Mouse (Mus musculus) hindbrain, postnatal 0 days (tissue): ENCODE results near the gene Sept12. TPM values are rescaled to one million over a fixed set of nuclear protein-coding genes. Genes with fewer than 3 reads are reported as not detected.

ENCODE experiments used
- ATAC-seq: fragments of 200-750 bp; cut with Nextera tagmentation; 2 replicates; pipeline ENCODE4 v1.8.0; 2017; ENCODE audit warnings: mild to moderate bottlenecking, moderate TSS enrichment, moderate library complexity
- DNase-seq: peaks from one replicate; pipeline ENCODE4 v3.0.0-alpha.2; 2015; ENCODE audit warnings: low spot score
- H3K27ac ChIP-seq: fragments of 300-500 bp; sonication (generic); 2 replicates; pipeline ENCODE4 v1.5.1; 2014; ENCODE audit warnings: mild to moderate bottlenecking
- H3K27me3 ChIP-seq: fragments of 300-500 bp; sonication (generic); 2 replicates; pipeline ENCODE4 v1.6.1; 2014; ENCODE audit warnings: low read length, mixed read lengths; ENCODE audit not compliant: insufficient read depth
- H3K36me3 ChIP-seq: fragments of 300-500 bp; sonication (generic); 2 replicates; pipeline ENCODE4 v1.6.1; 2014; ENCODE audit warnings: low read length, mixed read lengths; ENCODE audit not compliant: insufficient read depth
- H3K4me1 ChIP-seq: fragments of 300-500 bp; sonication (generic); 2 replicates; pipeline ENCODE4 v1.6.1; 2014; ENCODE audit warnings: antibody characterized with exemption, low read length, mixed read lengths; ENCODE audit not compliant: insufficient read depth
- H3K4me2 ChIP-seq: fragments of 300-500 bp; sonication (generic); 2 replicates; pipeline ENCODE4 v1.6.1; 2014; ENCODE audit warnings: low read depth, mild to moderate bottlenecking, low read length, moderate library complexity, mixed read lengths
- H3K4me3 ChIP-seq: fragments of 300-500 bp; sonication (generic); 2 replicates; pipeline ENCODE4 v1.5.1; 2014; ENCODE audit warnings: low read length
- H3K9ac ChIP-seq: fragments of 300-500 bp; sonication (generic); replicated peaks from 2 replicates; pipeline ENCODE4 v1.6.1; 2014; ENCODE audit warnings: mild to moderate bottlenecking, low read length, moderate library complexity, mixed read lengths
- H3K9me3 ChIP-seq: fragments of 300-500 bp; sonication (generic); 2 replicates; pipeline ENCODE4 v1.6.1; 2016; ENCODE audit warnings: low read length, mixed read lengths
- CTCF ChIP-seq: IDR thresholded peaks from 2 replicates; pipeline ENCODE4 v1.5.1; 2016; ENCODE audit warnings: antibody characterized with exemption, control low read depth, low read depth
- WGBS: fragments of 180-500 bp; shearing (Covaris S2); extraction: QIAGEN DNeasy Blood & Tissue Kit; methylation state at CpG from one replicate; pipeline ENCODE4 v1.1.7; 2014; 5-methylcytosine and 5-hydroxymethylcytosine counted together
- polyA plus RNA-seq: library from polyadenylated mRNA; unstranded; fragments of >200 nt; fragmentation: Nextera tagmentation; extraction: Ambion mirVana; gene quantifications from 2 replicates; pipeline ENCODE4 v1.2.1, GENCODE M21; 2015
- total RNA-seq: library from RNA; depleted of rRNA; stranded (reverse); fragments of >200 nt; gene quantifications from 2 replicates; pipeline ENCODE4 v1.2.3, GENCODE M21; 2014

The Sept12 gene
- total and polyA plus RNA-seq, 2 experiments from 2014 or later = not detected

DNA sequence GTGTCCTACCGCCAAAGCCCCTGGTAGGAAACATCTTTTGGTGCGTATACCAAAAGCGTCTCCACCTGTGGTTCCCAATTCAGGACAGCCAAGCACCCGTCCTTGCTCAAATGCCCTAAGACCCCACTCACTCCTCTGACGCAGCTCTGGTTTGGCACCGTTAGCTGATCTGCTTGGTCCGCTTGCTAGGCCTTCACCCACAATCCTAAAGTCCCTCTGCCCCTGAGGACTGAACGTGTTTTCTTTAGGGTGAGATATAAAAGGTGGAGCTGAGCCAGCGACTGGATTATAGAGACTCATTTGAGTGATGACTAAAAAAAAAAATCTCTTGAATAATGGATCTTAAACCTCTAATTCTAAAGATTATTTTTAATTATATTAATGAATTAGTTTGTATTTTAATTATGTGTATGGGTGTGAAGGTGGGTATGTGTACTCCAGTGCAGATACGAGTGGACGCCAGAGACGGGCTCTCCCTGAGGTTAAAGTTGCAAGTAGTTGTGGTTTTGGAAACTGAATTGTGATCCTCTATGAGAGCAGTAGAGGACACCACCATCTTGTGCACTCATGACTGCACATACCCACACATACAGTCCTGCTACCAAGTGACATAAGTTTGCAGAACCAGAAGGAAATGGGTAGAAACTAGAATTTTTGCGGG lies 32.8 kb downstream of the Sept12 start:
- Histone ChIP-seq H3K4me1 (peaks cover 14% of the 10 kb centered on the region; the same call in 1 of the 2 replicates), H3K9ac (peak overlapping the region; percentile 61), H3K4me2 (peak overlapping the region; percentile 63), H3K27ac (peak overlapping the region; percentile 88), H3K27me3 (no peaks in the 10 kb centered on the region), H3K9me3 (no peaks in the 10 kb centered on the region), H3K36me3 (no peaks in the 10 kb centered on the region), H3K4me3 (peak overlapping the region; percentile 73)
- DNase-seq (peak; percentile 46), ATAC-seq (peak; percentile 15)
- no peak for TF ChIP-seq CTCF
- WGBS = 22% methylated on average over 13 of the region's 13 CpGs

DNA sequence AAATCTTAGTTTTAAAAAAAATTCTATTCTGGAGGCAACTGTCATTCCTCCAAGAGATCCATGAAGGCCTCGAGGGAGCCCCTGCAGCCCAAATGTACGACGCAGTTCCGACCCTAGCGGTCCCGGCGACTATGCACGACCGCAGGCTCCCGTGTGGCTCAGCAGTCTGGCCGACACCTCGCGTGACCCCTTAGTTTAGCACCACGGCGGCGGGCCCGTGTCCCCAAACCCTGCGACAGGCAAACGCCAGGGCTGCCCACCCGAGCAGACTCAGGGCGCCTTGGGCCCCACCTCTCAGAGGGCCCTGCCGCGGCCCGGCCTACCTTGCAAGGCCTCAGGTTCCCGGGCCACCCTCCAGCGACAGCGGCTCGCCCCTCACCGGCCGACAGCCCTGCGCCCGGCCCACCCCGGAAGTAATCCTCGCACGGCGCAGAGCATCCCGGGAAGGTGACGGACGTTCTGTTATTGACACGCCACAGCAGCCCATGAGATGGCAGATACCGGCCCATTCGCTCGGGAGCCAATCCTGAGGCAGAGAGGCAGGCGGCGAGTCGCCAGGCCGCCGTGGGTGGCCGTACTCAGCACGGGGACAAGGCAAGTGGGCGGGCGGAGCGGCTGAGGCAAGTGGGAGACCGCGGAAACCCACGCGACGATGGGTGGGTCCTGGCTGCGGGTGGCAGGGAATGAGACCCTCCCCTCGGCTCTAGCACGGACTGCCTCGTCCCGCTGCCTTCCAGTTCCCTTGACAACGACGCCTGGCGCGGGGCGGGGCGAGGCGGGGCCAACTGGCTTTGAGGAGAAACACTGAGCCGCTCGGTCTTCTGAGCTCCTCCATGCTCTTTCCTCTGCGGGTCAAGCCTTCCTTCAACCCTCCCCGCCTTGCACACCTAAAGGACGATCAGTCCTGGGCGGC lies 33.6 kb downstream of the Sept12 start, which contains the start of gene Anks3:
TSS of gene Anks3 (minus strand) at position 409 of the 913 bp plus-strand sequence.
- peak; percentile 16; the same call in 1 of the 2 replicates for TF ChIP-seq CTCF
- H3K4me1 ChIP-seq = peaks cover 14% of the 10 kb centered on the region; the same call in 1 of the 2 replicates
- WGBS = under 1% methylated on average over 69 of the region's 76 CpGs
- peak within 1 kb of the TSS; percentile 88 for H3K27ac ChIP-seq
- no peaks in the 10 kb centered on the region for H3K36me3 ChIP-seq
- peak within 1 kb of the TSS; percentile 74 for H3K9ac ChIP-seq
- peak; percentile 99 for DNase-seq
- no peaks in the 10 kb centered on the region for H3K27me3 ChIP-seq
- H3K9me3 ChIP-seq = no peaks in the 10 kb centered on the region
- peak within 1 kb of the TSS; percentile 73 for H3K4me3 ChIP-seq
- ATAC-seq = peak; percentile 99
- peak within 1 kb of the TSS; percentile 63 for H3K4me2 ChIP-seq

DNA sequence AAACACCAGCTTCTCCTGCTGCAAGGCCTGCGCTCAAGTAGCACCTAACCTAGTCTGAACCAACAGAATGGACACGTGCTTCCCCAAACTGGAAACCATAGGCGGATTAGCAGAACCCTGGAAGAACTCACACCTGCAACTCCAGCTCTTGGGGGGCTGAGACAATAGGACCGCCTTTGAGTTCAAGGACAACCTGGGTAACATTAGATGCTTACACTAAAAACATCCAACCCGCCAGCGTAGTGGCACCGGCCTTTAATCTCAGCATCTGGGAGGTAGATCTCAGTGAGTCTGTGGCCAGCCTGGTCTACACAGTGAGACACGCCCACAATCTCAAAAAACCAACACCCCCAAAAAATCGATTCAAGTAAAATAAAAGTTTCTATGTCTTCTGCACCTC lies 34.3 kb downstream of the Sept12 start:
- H3K4me1 ChIP-seq = peaks cover 14% of the 10 kb centered on the region; the same call in 1 of the 2 replicates
- H3K27ac ChIP-seq = peak overlapping the region; percentile 88; the same call in 1 of the 2 replicates
- TF ChIP-seq CTCF = no peak
- H3K4me3 ChIP-seq = peak overlapping the region; percentile 73
- no peaks in the 10 kb centered on the region for H3K27me3 ChIP-seq
- DNase-seq (no peak), ATAC-seq (no peak)
- H3K4me2 ChIP-seq = peak overlapping the region; percentile 63
- H3K9ac ChIP-seq = peak overlapping the region; percentile 74
- H3K36me3 ChIP-seq = no peaks in the 10 kb centered on the region
- H3K9me3 ChIP-seq = no peaks in the 10 kb centered on the region
- WGBS = 50% methylated on average over 9 of the region's 9 CpGs

DNA sequence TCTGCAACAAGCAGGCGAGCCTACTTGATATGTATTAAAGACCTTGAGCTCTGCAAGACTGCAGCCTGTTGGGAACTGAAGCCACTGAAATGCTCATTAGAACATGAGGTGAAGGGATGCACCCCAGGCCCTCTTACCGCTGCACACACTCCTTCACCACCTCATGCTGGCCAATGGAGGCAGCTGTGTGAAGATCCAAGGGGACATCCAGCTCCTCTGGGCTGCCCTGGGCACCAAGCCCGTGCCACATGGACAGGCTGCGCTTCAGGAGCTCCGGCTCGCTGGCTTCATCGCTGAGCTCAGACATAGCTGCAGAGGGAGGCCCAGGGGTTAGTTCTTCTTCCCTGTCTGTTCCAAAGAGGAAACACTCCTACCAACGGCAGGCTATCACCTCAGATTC lies 37.4 kb downstream of the Sept12 start:
- Histone ChIP-seq H3K27ac (no peak overlapping the region), H3K4me1 (peaks cover 8% of the 10 kb centered on the region; the same call in 1 of the 2 replicates), H3K36me3 (peaks cover 24% of the 10 kb centered on the region; the same call in 1 of the 2 replicates), H3K4me3 (no peak overlapping the region), H3K4me2 (no peak overlapping the region), H3K9me3 (no peaks in the 10 kb centered on the region), H3K9ac (0 out of 2 replicates have a peak overlapping the region, but pooled peaks have one; percentile 9), H3K27me3 (no peaks in the 10 kb centered on the region)
- DNase-seq (no peak), ATAC-seq (no peak)
- TF ChIP-seq CTCF = no peak
- 81% methylated on average over 8 of the region's 8 CpGs for WGBS

DNA sequence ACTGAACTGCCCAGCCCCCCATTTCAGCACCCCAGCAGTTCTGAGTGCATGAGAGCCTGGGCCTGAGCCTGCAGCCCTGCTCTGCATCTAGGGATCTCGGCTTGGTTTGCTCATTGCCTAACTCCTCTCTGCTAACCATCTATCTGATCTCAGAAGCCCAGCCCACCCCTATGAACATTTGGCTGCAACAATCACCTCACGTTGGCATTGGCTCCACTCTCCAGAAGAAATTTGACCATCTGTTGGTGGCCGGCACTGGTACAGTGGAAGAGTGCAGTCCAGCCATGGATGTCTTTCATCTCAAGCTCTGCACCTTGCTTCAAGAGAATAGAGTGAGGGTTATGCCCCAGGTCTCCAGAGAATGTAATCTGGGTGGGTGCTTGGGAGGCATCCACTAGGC lies 40.2 kb downstream of the Sept12 start:
- DNase-seq (no peak), ATAC-seq (no peak)
- H3K27ac ChIP-seq = no peak overlapping the region
- H3K4me2 ChIP-seq = no peak overlapping the region
- 71% methylated on average over 3 of the region's 3 CpGs for WGBS
- H3K9me3 ChIP-seq = no peaks in the 10 kb centered on the region
- no peak overlapping the region for H3K4me3 ChIP-seq
- H3K4me1 ChIP-seq = no peaks in the 10 kb centered on the region
- TF ChIP-seq CTCF = no peak
- no peaks in the 10 kb centered on the region for H3K27me3 ChIP-seq
- H3K36me3 ChIP-seq = peaks cover 42% of the 10 kb centered on the region
- H3K9ac ChIP-seq = no peak overlapping the region

DNA sequence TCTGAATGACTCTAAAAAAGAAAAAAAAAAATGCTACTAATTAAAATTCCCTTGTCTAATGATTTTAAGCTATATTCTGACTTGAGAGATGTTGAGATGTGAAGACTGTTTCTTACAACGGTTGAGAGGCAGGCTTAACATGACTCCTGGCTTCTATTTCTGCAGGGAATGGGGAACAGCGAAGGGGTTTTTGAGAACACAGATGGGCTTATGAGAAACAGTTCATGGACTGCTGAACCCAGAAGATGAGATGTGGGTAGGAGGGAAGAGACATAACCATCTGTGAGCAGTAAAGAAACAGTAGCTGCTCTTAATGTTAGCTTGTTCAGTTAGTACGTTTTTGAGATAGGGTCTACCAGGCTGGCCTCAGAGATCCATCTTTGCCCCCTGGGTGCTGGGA lies 41.0 kb downstream of the Sept12 start:
- Histone ChIP-seq H3K9me3 (no peaks in the 10 kb centered on the region), H3K4me3 (no peak overlapping the region), H3K36me3 (peaks cover 50% of the 10 kb centered on the region), H3K4me2 (no peak overlapping the region), H3K4me1 (no peaks in the 10 kb centered on the region), H3K27me3 (no peaks in the 10 kb centered on the region), H3K9ac (no peak overlapping the region), H3K27ac (no peak overlapping the region)
- WGBS = 85% methylated on average over 3 of the region's 3 CpGs
- ATAC-seq (no peak), DNase-seq (no peak)
- TF ChIP-seq CTCF = no peak
